Comparison of ENCODE assay signal across 8 mouse cellular contexts in genomic region chr1:118388127-118388756, GRCm38 (mm10). TPM values are rescaled to one million over a fixed set of nuclear protein-coding genes. Genes with fewer than 3 reads are reported as not detected.
DNase-seq lines count a peak whose midpoint lies in the region; ATAC-seq lines count a peak whose summit lies in the region.

No protein-coding gene starts in this region.

- no peaks in the 10 kb centered on the region for H3K36me3 ChIP-seq in hindbrain, embryonic 14.5 days (replicated peaks; ENCODE audit: control insufficient read depth, insufficient read depth)

- ATAC-seq in hindbrain, embryonic 14.5 days (ENCODE audit: low FRiP score), result peak; percentile 25
- ATAC-seq in megakaryocyte, adult 5-6 weeks (ENCODE audit: poor library complexity, severe bottlenecking), result peak; percentile 44

- H3K27me3 ChIP-seq in hindbrain, embryonic 14.5 days (ENCODE audit: control insufficient read depth, insufficient read depth, low read length), result no peaks in the 10 kb centered on the region

- under 1% methylated on average over 19 of the region's 19 CpGs for WGBS in hindbrain, embryonic 14.5 days

- no peaks in the 10 kb centered on the region for H3K9me3 ChIP-seq in hindbrain, embryonic 14.5 days (ENCODE audit: control insufficient read depth, low read length)

- peak overlapping the region; percentile 59 for H3K4me2 ChIP-seq in hindbrain, embryonic 14.5 days (replicated peaks)

- peak overlapping the region; percentile 89 for H3K27ac ChIP-seq in hindbrain, embryonic 14.5 days

- H3K4me3 ChIP-seq in hindbrain, embryonic 14.5 days (replicated peaks; ENCODE audit: low read length), result peak overlapping the region; percentile 58

- DNase-seq in T-cell, adult 2 months (ENCODE audit: low spot score), result peak; percentile 74
- peak; percentile 69 to 70 for DNase-seq in cerebellum, postnatal 14 days
- peak; percentile 20 to 41 for DNase-seq in frontal cortex, postnatal 25 days (ENCODE audit: low spot score in 2 of 2)
- peak; percentile 77 for DNase-seq in hindbrain, embryonic 14.5 days (ENCODE audit: low spot score)
- peak; percentile 34 to 59 for DNase-seq in layer of hippocampus, postnatal 36 days
- peak; percentile 78 for DNase-seq in right cerebral cortex, adult 18-20 months
- peak; percentile 65 for DNase-seq in urinary bladder, postnatal 25 days (ENCODE audit: low spot score)

- H3K4me1 ChIP-seq in hindbrain, embryonic 14.5 days (replicated peaks; ENCODE audit: control insufficient read depth, insufficient read depth, low read length), result peaks cover 20% of the 10 kb centered on the region

- peak overlapping the region; percentile 62 for H3K9ac ChIP-seq in hindbrain, embryonic 14.5 days

RNA-seq across cellular contexts. Expression of gene Clasp1, which starts 0.6 kb away (rescaled TPM):
- polyA plus RNA-seq in hindbrain, embryonic 14.5 days (2014; fragmentation: Nextera tagmentation; extraction: Ambion mirVana), result 115 and 130 TPM in 2 replicates
- total RNA-seq in layer of hippocampus, postnatal 36 days (2021), result 100 to 1,000 TPM in 1 of 2 experiments, 10 to 100 TPM in 1; 92.6 to 106 TPM
- total RNA-seq in megakaryocyte, adult 5-6 weeks (2015), result 33.2 and 34.0 TPM in 2 replicates
- 43.6 and 48.2 TPM in 2 replicates for total RNA-seq in megakaryocyte, adult 5-6 weeks (2017)

Comparison
In these comparisons a context has a peak if more than half of its experiments do, and no peak if none do; other contexts are left out.
1. Peak in every context shown above with its lines: DNase-seq, ATAC-seq, H3K4me3 ChIP-seq and H3K27ac ChIP-seq.